Mouse (Mus musculus) liver, embryonic 14.5 days (tissue): ENCODE data around the gene Cdh8. TPM values are rescaled to one million over a fixed set of nuclear protein-coding genes. Genes with fewer than 3 reads are reported as not detected.

Experiments
- ATAC-seq: fragments of 200-750 bp; cut with Nextera tagmentation; 2 replicates; pipeline ENCODE4 v1.8.0; 2017; ENCODE audit warnings: moderate number of reproducible peaks, mild to moderate bottlenecking, moderate library complexity; ENCODE audit not compliant: insufficient read depth
- DNase-seq, 3 experiments: peaks; one replicate each; pipeline ENCODE4 v3.0.0-alpha.2; 2012 to 2013; ENCODE audit warnings: low read depth in 3 of 3, low spot score in 3 of 3
- H3K27ac ChIP-seq: fragments of 300-500 bp; sonication (generic); 2 replicates; pipeline ENCODE4 v1.5.1; 2014; ENCODE audit warnings: moderate library complexity, mild to moderate bottlenecking, control low read depth, inconsistent platforms
- H3K27me3 ChIP-seq: fragments of 300-500 bp; sonication (generic); 2 replicates; pipeline ENCODE4 v1.6.1; 2014; ENCODE audit warnings: mild to moderate bottlenecking, low read length, moderate library complexity; ENCODE audit not compliant: control insufficient read depth, insufficient read depth
- H3K36me3 ChIP-seq: fragments of 300-500 bp; sonication (generic); replicated peaks from 2 replicates; pipeline ENCODE4 v1.6.1; 2014; ENCODE audit warnings: low read depth; ENCODE audit not compliant: control insufficient read depth, insufficient read depth
- H3K4me1 ChIP-seq, 2 experiments: fragments of 200-500 bp in 1 of 2; fragments of 300-500 bp in 1 of 2; sonication (generic) in 1 of 2; replicated peaks; 2 replicates each; pipeline ENCODE4 v1.6.1; 2012 to 2014; ENCODE audit warnings: antibody characterized with exemption in 1 of 2, inconsistent platforms in 1 of 2, low read length in 1 of 2; ENCODE audit not compliant: control insufficient read depth in 2 of 2, insufficient read depth in 2 of 2
- H3K4me2 ChIP-seq: fragments of 300-500 bp; sonication (generic); 2 replicates; pipeline ENCODE4 v1.6.1; 2014; ENCODE audit warnings: low read depth, mild to moderate bottlenecking, control low read depth, moderate library complexity
- H3K4me3 ChIP-seq, 2 experiments: fragments of 200-500 bp in 1 of 2; fragments of 300-500 bp in 1 of 2; sonication (generic) in 1 of 2; 2 replicates each; pipeline ENCODE4 v1.5.1; 2012 to 2014; ENCODE audit warnings: low read depth in 2 of 2, low read length in 2 of 2, mild to moderate bottlenecking in 2 of 2, control low read depth in 1 of 2, inconsistent platforms in 1 of 2, moderate library complexity in 1 of 2; ENCODE audit not compliant: insufficient read depth in 1 of 2
- H3K9ac ChIP-seq: fragments of 300-500 bp; sonication (generic); replicated peaks from 2 replicates; pipeline ENCODE4 v1.6.1; 2014; ENCODE audit warnings: mild to moderate bottlenecking, control low read depth, moderate library complexity
- H3K9me3 ChIP-seq: fragments of 300-500 bp; sonication (generic); 2 replicates; pipeline ENCODE4 v1.6.1; 2016; ENCODE audit warnings: low read length, mixed read lengths; ENCODE audit not compliant: control insufficient read depth
- CTCF ChIP-seq: IDR thresholded peaks from 2 replicates; pipeline ENCODE4 v1.5.1; 2016; ENCODE audit warnings: antibody characterized with exemption, low read depth, control low read depth
- EP300 ChIP-seq: IDR thresholded peaks from 2 replicates; pipeline ENCODE4 v1.6.1; 2016; ENCODE audit warnings: antibody characterized with exemption, low read depth
- WGBS: fragments of 180-500 bp; shearing (Covaris S2); extraction: QIAGEN DNeasy Blood & Tissue Kit; methylation state at CpG from one replicate; pipeline ENCODE4 v1.1.7; 2014; ENCODE audit not compliant: insufficient replicate concordance; 5-methylcytosine and 5-hydroxymethylcytosine counted together
- polyA plus RNA-seq, 2 experiments: library from polyadenylated mRNA; depleted of rRNA in 1 of 2; stranded (reverse) in 1 of 2; unstranded in 1 of 2; fragments of >200 nt; fragmentation: Nextera tagmentation in 1 of 2; extraction: Ambion mirVana in 1 of 2; gene quantifications; 2 replicates each; pipeline versions ENCODE4 v1.2.1 to v1.2.3; 2012 to 2014

The Cdh8 gene
- polyA plus RNA-seq, 2 experiments = 0.01 TPM; not detected in 1

GRCm38 (mm10) chr8:99290201-99290600 is 126.1 kb downstream of the Cdh8 start:
- Histone ChIP-seq H3K9ac (no peak overlapping the region), H3K27ac (no peak overlapping the region), H3K9me3 (no peaks in the 10 kb centered on the region), H3K27me3 (no peaks in the 10 kb centered on the region), H3K4me1 (no peaks in the 10 kb centered on the region), H3K36me3 (no peaks in the 10 kb centered on the region), H3K4me2 (no peak overlapping the region), H3K4me3 (no peak overlapping the region)
- no peak for TF ChIP-seq EP300
- no peak for TF ChIP-seq CTCF
- WGBS = 61% methylated on average over 1 of the region's 1 CpGs
- DNase-seq = no peak
- ATAC-seq = no peak

GRCm38 (mm10) chr8:99285103-99285502 is 131.2 kb downstream of the Cdh8 start:
- ATAC-seq (no peak), DNase-seq (no peak)
- Histone ChIP-seq H3K27me3 (no peaks in the 10 kb centered on the region), H3K9me3 (no peaks in the 10 kb centered on the region), H3K36me3 (no peaks in the 10 kb centered on the region), H3K4me1 (no peaks in the 10 kb centered on the region), H3K9ac (no peak overlapping the region), H3K4me2 (no peak overlapping the region), H3K27ac (no peak overlapping the region), H3K4me3 (no peak overlapping the region)
- TF ChIP-seq CTCF (no peak), EP300 (no peak)
- 70% methylated on average over 1 of the region's 1 CpGs for WGBS

GRCm38 (mm10) chr8:99280375-99280774 is 135.9 kb downstream of the Cdh8 start:
- Histone ChIP-seq H3K4me1 (no peaks in the 10 kb centered on the region), H3K9me3 (no peaks in the 10 kb centered on the region), H3K4me3 (no peak overlapping the region), H3K27ac (no peak overlapping the region), H3K4me2 (no peak overlapping the region), H3K36me3 (no peaks in the 10 kb centered on the region), H3K9ac (no peak overlapping the region), H3K27me3 (no peaks in the 10 kb centered on the region)
- no peak for DNase-seq
- no peak for TF ChIP-seq EP300
- no peak for TF ChIP-seq CTCF
- ATAC-seq = no peak

GRCm38 (mm10) chr8:99267133-99267532 is 149.1 kb downstream of the Cdh8 start:
- no peaks in the 10 kb centered on the region for H3K36me3 ChIP-seq
- H3K4me1 ChIP-seq = no peaks in the 10 kb centered on the region
- H3K4me3 ChIP-seq = no peak overlapping the region
- no peak overlapping the region for H3K27ac ChIP-seq
- H3K27me3 ChIP-seq = no peaks in the 10 kb centered on the region
- no peak for DNase-seq
- H3K4me2 ChIP-seq = no peak overlapping the region
- H3K9me3 ChIP-seq = no peaks in the 10 kb centered on the region
- no peak overlapping the region for H3K9ac ChIP-seq
- WGBS = 58% methylated on average over 3 of the region's 3 CpGs
- TF ChIP-seq EP300 = no peak
- no peak for TF ChIP-seq CTCF
- ATAC-seq = no peak

- Histone ChIP-seq H3K27ac (no peak overlapping the region), H3K4me3 (no peak overlapping the region), H3K27me3 (no peaks in the 10 kb centered on the region), H3K4me1 (no peaks in the 10 kb centered on the region), H3K9me3 (no peaks in the 10 kb centered on the region), H3K9ac (no peak overlapping the region), H3K36me3 (no peaks in the 10 kb centered on the region), H3K4me2 (no peak overlapping the region)
- 67% methylated on average over 4 of the region's 4 CpGs for WGBS
- TF ChIP-seq CTCF (no peak), EP300 (no peak)
- no peak for DNase-seq
- no peak for ATAC-seq
These were observed 181.9 kb downstream of the Cdh8 start for GRCm38 (mm10) chr8:99234372-99234771.
